Mouse (Mus musculus): ENCODE measurements around the gene Exoc3l.

GRCm38 (mm10) chr8:105253766-105254151 is 42.1 kb downstream of the Exoc3l start:
- TF ChIP-seq CTCF (IDR thresholded peaks at IDR 0.05; ENCODE audit: control insufficient read depth, insufficient read depth, insufficient replicate concordance, low read depth, low read length) (no peak), POLR2A (IDR thresholded peaks at IDR 0.05; ENCODE audit: control insufficient read depth, low read depth, low read length) (no peak)
